Mouse (Mus musculus): ENCODE measurements at regions not wholly inside any gene's neighbourhood (a gene's known extent, or its start where the extent isn't known, plus 50 kb on each side); places are given as distances from the start of the nearest gene placed in this dataset.

DNA sequence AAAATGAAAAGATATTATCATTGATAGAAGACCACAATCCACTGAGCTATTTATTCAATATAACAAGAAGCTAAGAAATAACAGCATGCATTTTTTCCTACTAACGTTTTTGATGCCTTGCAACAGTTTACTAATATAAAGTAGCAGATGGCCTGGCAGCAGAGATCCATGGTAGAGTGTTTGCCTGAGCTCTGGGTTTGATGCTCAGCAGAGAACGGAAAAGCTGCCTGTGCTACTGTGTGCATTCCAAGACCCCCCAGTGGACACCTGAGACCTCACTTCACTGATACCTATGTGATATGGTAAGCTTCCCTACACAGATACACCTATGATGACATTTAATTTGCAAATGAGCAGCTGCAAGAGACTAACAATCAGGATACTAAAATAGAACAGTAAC is 95.6 kb upstream of the Acvr2a start:
- Histone ChIP-seq H3K4me1 (ENCODE audit: control insufficient read depth, insufficient read depth, insufficient read length, low read length) (no peaks in the 10 kb centered on the region), H3K27ac (replicated peaks; ENCODE audit: low read depth, low read length) (no peak overlapping the region), H3K4me3 (ENCODE audit: insufficient read depth, low read depth, low read length) (no peak overlapping the region)

DNA sequence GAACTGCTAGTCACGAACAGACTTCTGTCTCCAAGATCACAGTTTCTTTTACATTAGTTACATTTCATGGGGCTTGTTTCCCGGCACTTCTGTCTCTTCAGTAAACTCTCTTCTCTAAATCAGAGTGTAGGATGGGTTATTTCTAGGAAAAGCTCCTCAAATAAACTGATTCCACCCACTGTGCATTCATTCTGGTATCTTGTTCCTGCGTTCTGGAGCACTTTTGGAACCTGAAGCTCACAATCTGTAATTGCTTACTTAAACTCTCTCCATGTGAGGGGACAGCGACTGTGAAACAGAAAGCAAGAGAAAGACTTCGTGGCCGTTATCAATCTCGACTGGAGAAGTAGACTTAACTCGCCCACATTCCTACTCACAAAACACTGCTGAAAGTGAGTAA is 83.1 kb upstream of the Acvr2a start:
- Histone ChIP-seq H3K4me3 (ENCODE audit: insufficient read depth, low read depth, low read length) (no peak overlapping the region), H3K4me1 (ENCODE audit: control insufficient read depth, insufficient read depth, insufficient read length, low read length) (peaks cover 3% of the 10 kb centered on the region; the same call in 1 of the 2 replicates), H3K27ac (replicated peaks; ENCODE audit: low read depth, low read length) (no peak overlapping the region)

DNA sequence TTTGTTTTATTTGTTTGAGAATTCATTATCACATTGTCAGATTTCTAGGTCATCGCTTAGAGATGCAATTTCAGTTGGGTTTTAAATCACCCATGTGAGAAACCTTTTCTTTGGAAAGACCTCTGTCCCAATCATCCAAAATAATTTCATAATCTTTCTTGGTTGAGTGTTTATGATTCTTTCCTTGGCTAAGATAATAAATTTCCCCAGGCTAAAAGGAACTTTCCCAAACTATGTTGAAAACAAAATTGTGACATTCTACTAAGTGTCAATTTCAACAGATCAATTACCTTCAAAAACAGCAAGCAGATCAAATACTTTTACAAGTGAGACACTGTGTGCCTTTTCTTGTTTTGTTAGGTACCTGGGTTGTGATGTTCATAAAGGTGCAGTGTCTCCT is 80.0 kb upstream of the Acvr2a start:
- no peak overlapping the region for H3K27ac ChIP-seq (replicated peaks; ENCODE audit: low read depth, low read length)
- no peak overlapping the region for H3K4me3 ChIP-seq (ENCODE audit: insufficient read depth, low read depth, low read length)
- H3K4me1 ChIP-seq (ENCODE audit: control insufficient read depth, insufficient read depth, insufficient read length, low read length), result peaks cover 3% of the 10 kb centered on the region; the same call in 1 of the 2 replicates

DNA sequence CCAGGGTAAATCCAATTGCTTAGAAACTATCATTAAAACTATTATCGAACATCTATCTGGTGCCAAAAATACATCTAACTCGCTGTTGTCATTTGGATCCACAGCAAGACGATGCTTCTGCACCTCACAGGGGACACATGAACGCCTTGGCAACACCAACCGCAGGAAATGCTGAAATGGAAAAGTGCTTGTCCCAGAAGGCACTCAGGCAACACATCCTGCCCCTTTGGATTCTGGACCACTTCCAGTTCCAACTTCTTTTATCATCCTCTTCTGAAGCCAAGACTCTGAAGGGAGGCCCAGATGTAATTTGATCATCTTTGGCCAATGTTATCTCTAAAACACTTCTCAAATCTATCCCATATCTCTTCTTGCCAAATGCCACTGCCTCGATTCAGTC is 79.4 kb upstream of the Acvr2a start:
- Histone ChIP-seq H3K4me1 (ENCODE audit: control insufficient read depth, insufficient read depth, insufficient read length, low read length) (peaks cover 3% of the 10 kb centered on the region; the same call in 1 of the 2 replicates), H3K4me3 (ENCODE audit: insufficient read depth, low read depth, low read length) (no peak overlapping the region), H3K27ac (replicated peaks; ENCODE audit: low read depth, low read length) (no peak overlapping the region)

DNA sequence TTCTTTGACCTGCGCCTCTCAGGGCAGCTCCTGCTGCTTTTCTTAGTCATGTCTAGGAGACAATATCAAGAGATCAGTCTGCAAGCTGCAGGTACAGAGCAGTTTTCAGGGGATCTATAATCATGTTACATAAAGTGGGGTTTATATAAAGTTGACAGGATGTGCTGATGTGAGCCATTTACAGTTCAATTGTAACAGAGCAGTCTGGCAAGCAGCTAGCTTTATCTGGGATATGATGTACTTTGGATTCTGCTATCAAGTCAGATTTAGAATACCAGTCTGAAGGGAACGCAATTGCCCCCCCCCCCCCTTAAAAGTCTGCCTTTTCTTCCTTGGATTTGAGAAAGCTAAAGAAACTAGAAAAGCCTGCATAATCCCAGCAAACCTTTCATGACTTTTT is 77.6 kb upstream of the Acvr2a start:
- peaks cover 3% of the 10 kb centered on the region; the same call in 1 of the 2 replicates for H3K4me1 ChIP-seq (ENCODE audit: control insufficient read depth, insufficient read depth, insufficient read length, low read length)
- H3K27ac ChIP-seq (replicated peaks; ENCODE audit: low read depth, low read length), result no peak overlapping the region
- H3K4me3 ChIP-seq (ENCODE audit: insufficient read depth, low read depth, low read length), result no peak overlapping the region
